Mouse (Mus musculus): ENCODE results near the gene Tmem132d.

Tmem132d gene

DNA sequence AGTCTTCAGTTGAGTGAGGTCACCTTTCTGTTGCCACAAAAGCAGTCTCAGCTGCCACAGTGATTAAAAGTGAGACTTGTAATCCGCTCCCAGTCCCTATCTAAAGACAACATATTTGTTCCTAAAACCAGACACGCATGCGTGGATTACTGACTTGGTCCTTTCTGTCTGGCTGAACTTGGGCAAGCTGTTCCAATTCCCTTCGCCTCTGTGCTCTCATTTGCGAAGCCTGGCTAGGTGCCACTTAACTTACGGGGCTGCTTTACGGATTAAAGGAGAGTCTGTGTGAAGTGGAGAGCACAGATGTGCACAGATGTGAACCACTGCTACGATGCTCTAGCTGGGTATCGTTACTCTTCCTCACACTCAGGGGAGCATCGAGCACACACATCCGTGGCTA is 518.7 kb downstream of the Tmem132d start:
- no peak for DNase-seq

DNA sequence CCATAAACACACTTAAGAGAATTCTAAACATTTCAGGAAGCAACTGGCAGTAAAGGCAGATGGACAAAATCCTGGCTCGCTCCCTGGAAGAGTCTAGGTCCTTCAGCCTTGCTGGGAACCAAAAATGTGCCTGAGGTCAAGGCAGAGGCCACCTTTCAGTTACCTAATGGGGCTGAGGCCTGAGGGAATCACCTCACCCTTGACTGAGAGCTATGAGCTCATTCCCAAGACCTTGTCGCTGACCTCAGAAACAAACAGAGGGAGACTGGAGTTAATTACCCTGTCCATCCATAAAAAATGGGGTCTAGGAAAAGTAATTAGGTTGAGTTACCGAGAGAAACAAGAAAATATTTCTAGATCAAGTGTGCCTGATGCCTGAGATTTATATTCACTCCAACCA is 521.3 kb downstream of the Tmem132d start:
- no peak for DNase-seq

- no peak for DNase-seq
Observed at GRCm38 (mm10) chr5:127910356-127910755, 522.5 kb downstream of the Tmem132d start.

GRCm38 (mm10) chr5:127895176-127895575 is 537.7 kb downstream of the Tmem132d start:
- no peak for DNase-seq

- DNase-seq, result no peak
Observed at GRCm38 (mm10) chr5:127885566-127886505, 547.0 kb downstream of the Tmem132d start.

GRCm38 (mm10) chr5:127883021-127883420 is 549.9 kb downstream of the Tmem132d start:
- no peak for DNase-seq

GRCm38 (mm10) chr5:127874461-127874860 is 558.4 kb downstream of the Tmem132d start:
- no peak for DNase-seq

DNA sequence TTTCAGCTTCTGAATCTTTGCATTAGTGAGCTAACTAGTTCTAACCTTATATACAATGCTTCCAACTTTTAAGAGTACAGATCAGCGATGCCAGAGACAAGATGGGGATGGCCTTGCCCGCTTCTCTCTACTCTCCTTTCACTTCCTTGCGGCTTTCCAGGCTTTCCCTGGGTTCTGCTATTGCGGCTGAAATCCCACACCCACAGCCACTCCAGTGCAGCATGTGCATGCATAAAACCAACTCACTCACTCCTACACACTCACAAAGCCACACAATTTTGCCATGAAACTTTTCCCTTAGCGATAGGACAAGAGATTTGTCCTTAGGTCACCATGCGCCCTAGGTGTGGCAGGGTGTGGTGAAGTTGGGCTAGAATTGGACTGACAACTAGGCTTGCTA is 567.7 kb downstream of the Tmem132d start:
- DNase-seq, result no peak

GRCm38 (mm10) chr5:127859719-127860118 is 573.2 kb downstream of the Tmem132d start:
- DNase-seq, result no peak

DNA sequence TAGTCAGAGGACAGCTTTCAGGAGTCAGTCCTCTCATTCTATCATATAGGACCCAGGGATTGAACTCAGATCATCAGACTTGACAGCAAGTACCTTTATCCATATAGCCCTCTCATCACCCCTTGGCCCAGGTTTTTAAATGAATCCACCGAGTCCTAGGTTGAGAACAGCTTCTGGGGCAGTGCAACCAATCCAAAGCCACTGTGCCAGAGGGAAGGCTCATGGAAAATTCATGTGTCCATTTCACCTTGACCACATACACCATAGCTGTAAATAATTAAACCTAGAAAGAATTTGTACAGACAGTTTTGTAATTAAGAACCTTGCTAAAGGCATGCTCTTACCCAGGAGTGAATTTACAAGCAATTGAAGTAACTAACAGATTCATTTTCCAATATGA is 580.6 kb downstream of the Tmem132d start:
- no peak for DNase-seq

GRCm38 (mm10) chr5:127831791-127832190 is 601.1 kb downstream of the Tmem132d start:
- DNase-seq, result no peak

DNA sequence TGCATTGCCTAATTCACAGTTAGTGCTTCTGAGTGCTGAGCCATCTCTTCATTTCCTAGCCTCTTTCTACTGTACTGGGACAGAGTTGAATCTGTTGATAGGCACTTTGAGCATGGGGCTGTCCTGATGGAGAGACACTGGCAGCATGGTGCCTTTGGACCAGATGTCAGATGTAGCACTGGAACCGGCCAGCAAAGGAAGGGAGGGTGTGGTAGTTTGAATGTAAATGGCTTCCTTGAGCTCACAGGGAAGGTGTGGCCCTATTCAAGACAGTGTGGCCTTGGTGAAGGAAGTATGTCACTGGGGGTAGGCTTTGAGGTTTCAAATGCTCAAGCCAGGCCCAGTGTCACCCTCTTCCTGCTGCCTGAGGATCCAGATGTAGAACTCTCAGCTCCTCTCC is 602.0 kb downstream of the Tmem132d start:
- DNase-seq, result no peak

DNA sequence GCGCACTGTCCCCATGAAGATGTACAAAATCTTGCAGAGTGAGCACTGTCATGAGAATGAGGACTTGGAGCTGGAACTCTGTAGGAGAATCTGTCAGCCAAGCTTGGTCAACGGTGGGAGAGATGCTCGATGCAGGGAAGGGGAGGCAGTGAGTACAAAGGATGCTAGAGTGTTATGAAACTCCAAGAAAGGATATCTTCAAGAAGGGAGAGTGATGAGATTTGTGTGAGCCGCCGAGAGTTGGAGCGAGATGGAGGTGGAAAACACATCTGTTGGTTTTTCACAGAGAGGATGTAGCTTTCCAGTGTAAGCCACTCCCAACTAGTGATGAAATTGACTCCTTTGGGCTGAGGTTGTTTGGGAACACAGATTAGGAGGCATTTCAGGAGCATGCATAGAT is 604.1 kb downstream of the Tmem132d start:
- DNase-seq, result no peak

- DNase-seq, result no peak
Observed at GRCm38 (mm10) chr5:127821960-127822359, 610.9 kb downstream of the Tmem132d start.

- DNase-seq, result peak in 1 of 2 experiments; percentile 19
Observed at GRCm38 (mm10) chr5:127815292-127815691, 617.6 kb downstream of the Tmem132d start.

DNA sequence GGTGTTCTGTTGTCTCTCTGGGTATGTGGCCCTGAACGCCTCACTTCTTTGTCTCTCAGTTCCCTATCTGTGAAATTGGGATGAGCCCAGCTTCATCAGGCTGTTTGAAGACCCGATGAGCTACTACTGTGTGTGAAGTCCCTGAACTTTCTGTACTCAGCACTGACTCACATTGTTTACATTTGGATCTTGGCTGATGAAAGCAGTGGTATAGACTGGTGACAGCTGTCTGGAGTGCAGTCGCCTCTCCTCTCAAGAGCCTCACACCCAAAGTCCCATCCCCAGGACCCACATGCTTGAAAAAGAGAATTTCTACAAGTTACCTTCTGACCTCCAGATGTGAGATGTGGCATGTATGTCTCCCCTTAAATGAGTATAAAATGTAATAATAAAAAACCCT is 625.5 kb downstream of the Tmem132d start:
- no peak for DNase-seq

- DNase-seq, result no peak
Observed at GRCm38 (mm10) chr5:127806850-127807249, 626.0 kb downstream of the Tmem132d start.

DNA sequence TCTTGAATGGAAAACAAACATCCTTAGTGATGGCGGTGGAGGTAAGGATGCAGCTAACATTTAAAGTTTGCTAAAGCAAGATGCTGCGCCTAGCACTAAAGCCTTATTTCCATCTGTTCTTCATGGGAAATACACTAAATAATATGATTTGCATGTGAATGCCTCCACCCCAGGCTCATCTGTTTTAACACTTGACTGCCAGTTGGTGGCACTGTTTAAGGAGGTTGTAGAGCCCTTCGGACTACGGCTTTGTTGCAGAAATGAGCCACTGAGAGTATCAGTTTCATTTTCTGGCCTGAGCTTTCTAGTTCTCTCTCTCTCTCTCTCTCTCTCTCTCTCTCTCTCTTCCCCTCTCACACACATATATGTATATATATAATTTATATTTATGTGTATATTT is 632.0 kb downstream of the Tmem132d start:
- peak in 1 of 2 experiments; percentile 10 for DNase-seq

DNA sequence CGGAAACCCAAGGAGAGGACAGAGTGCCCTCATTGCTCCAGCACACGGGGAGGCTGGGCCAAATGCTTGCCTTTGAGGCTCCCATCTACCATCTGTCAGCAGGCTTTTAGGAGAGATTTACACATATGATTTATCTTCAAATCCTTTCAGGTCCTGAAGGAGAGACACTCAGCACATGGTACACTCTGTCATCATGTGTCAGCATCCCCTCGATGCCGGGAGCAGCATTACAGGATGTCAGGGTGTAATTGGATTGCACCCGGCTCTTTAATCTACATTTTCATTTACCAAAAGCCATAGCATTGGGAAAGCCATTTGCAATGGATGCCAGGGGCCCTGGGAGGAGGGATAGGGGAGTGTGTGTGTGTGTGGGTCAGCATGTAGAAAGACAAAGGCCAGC is 651.7 kb downstream of the Tmem132d start:
- DNase-seq, result no peak

GRCm38 (mm10) chr5:127775749-127776148 is 657.1 kb downstream of the Tmem132d start:
- DNase-seq, result peak in 1 of 2 experiments; percentile 6

GRCm38 (mm10) chr5:127758576-127758975 is 674.3 kb downstream of the Tmem132d start:
- no peak for DNase-seq

DNA sequence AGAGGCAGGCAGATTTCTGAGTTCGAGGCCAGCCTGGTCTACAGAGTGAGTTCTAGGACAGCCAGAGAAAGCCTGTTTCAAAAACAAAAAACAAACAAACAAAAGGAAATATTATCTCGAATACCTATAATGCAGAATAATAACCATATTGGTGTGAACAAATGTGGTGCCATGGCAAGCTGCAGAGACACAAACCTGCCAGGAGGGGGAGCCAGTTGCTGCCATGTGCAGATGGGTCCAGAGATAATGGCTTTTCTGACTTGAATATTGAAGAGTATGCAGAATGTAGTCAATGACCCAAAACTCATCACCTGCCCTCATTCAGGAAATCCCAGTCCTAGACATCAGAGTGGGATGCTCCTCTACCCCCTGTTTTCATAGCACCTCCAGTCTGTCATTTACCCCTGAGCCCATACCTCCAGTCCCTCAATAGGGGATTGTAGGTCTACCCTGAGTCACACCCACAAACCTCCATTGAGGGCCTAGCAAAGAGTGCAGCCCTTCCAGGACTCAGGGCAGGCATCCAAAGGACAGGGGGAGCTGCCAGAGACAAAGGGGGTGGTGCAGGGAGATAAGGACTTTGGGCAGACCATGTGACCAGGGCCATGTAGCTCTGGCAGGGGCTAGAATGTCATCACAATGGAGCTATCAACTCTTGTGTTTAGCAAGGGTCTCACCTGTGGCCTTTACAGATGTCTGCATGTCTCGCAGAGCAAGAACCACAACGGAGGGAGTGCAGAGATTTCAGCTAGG is 676.0 kb downstream of the Tmem132d start:
- DNase-seq, result no peak

GRCm38 (mm10) chr5:127756011-127756410 is 676.9 kb downstream of the Tmem132d start:
- DNase-seq, result no peak

DNA sequence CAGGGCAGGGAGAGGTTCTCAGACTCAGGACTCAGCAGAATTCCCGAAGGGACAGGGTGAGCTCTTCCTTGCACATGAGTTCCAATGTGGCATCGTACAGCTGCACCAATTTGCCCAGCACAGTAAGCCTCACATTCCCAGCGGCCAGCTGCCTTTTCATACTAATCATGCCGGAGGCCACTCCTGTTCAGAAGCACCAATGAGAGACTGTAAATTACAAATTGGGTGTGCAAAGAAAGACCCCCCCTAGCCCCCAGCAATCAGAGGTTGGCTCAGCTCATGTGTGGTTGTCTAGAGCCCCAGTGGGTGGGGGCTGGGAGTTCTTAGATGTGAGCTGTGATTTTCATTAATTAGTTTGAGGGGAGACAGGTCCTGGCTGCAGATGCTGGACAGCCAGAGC is 677.3 kb downstream of the Tmem132d start:
- no peak for DNase-seq
